ENCODE assay signal across 8 mouse cellular contexts in genomic region chr2:152330858-152331423, GRCm38 (mm10). TPM values are rescaled to one million over a fixed set of nuclear protein-coding genes. Genes with fewer than 3 reads are reported as not detected.
A peak's percentile ranks its signal among the peaks of the same experiment; 100 is the strongest.
DNase-seq lines count a peak whose midpoint lies in the region; ATAC-seq and TF ChIP-seq lines count a peak whose summit lies in the region.

No protein-coding gene starts in this region.

- 68% methylated on average over 7 of the region's 7 CpGs for WGBS in embryonic facial prominence, embryonic 10.5 days
- WGBS in hindbrain, postnatal 0 days: 74% methylated on average over 7 of the region's 7 CpGs
- WGBS in midbrain, embryonic 15.5 days: 68% methylated on average over 7 of the region's 7 CpGs

- TF ChIP-seq CTCF in layer of hippocampus, adult 2 months (conservative IDR thresholded peaks at IDR 0.05): no peak
- TF ChIP-seq CTCF in hindbrain, postnatal 0 days (IDR thresholded peaks at IDR 0.05; ENCODE audit: low read depth): no peak

- H3K4me3 ChIP-seq in layer of hippocampus, adult 2 months: peak overlapping the region; percentile 98
- H3K4me3 ChIP-seq in embryonic facial prominence, embryonic 10.5 days: peak overlapping the region; percentile 92
- H3K4me3 ChIP-seq in hindbrain, postnatal 0 days (ENCODE audit: low read length): peak overlapping the region; percentile 85
- peak overlapping the region; percentile 94 for H3K4me3 ChIP-seq in midbrain, embryonic 15.5 days

- no peak for DNase-seq in layer of hippocampus, adult 2 months (ENCODE audit: low spot score in 2 of 2)
- DNase-seq in layer of hippocampus, adult 18-20 months (ENCODE audit: low spot score in 2 of 2): no peak
- no peak for DNase-seq in embryonic facial prominence, embryonic 10.5 days (ENCODE audit: low spot score)
- no peak for DNase-seq in hindbrain, postnatal 0 days (ENCODE audit: low spot score)
- DNase-seq in layer of hippocampus, postnatal 14 days (ENCODE audit: low spot score in 2 of 2): no peak
- DNase-seq in lung, postnatal 25 days (ENCODE audit: low spot score): no peak

- H3K36me3 ChIP-seq in embryonic facial prominence, embryonic 10.5 days (replicated peaks): peaks cover 49% of the 10 kb centered on the region
- peaks cover 20% of the 10 kb centered on the region; the same call in 1 of the 2 replicates for H3K36me3 ChIP-seq in hindbrain, postnatal 0 days (ENCODE audit: insufficient read depth, low read length)
- H3K36me3 ChIP-seq in midbrain, embryonic 15.5 days (replicated peaks): peaks cover 7% of the 10 kb centered on the region; the same call in 1 of the 2 replicates

- no peak overlapping the region for H3K27ac ChIP-seq in layer of hippocampus, adult 2 months
- 0 out of 2 replicates have a peak overlapping the region, but pooled peaks have one; percentile 40 for H3K27ac ChIP-seq in embryonic facial prominence, embryonic 10.5 days (replicated peaks)
- no peak overlapping the region for H3K27ac ChIP-seq in hindbrain, postnatal 0 days
- H3K27ac ChIP-seq in midbrain, embryonic 15.5 days: no peak overlapping the region

- no peaks in the 10 kb centered on the region for H3K9me3 ChIP-seq in embryonic facial prominence, embryonic 10.5 days
- no peaks in the 10 kb centered on the region for H3K9me3 ChIP-seq in hindbrain, postnatal 0 days (ENCODE audit: low read length)
- no peaks in the 10 kb centered on the region for H3K9me3 ChIP-seq in midbrain, embryonic 15.5 days

- peaks cover 12% of the 10 kb centered on the region; the same call in 1 of the 2 replicates for H3K27me3 ChIP-seq in embryonic facial prominence, embryonic 10.5 days (replicated peaks; ENCODE audit: low read depth, poor library complexity, severe bottlenecking)
- no peaks in the 10 kb centered on the region for H3K27me3 ChIP-seq in hindbrain, postnatal 0 days (ENCODE audit: insufficient read depth, low read length)
- H3K27me3 ChIP-seq in midbrain, embryonic 15.5 days (replicated peaks): no peaks in the 10 kb centered on the region

- H3K4me2 ChIP-seq in hindbrain, postnatal 0 days (ENCODE audit: low read depth, low read length): peak overlapping the region; percentile 93
- peak overlapping the region; percentile 80 for H3K4me2 ChIP-seq in midbrain, embryonic 15.5 days

- ATAC-seq in hindbrain, postnatal 0 days: no peak
- ATAC-seq in midbrain, embryonic 15.5 days (replicated peaks): no peak
- no peak for ATAC-seq in cerebellum, adult (ENCODE audit: insufficient number of reproducible peaks, low FRiP score, low TSS enrichment)

- H3K4me1 ChIP-seq in embryonic facial prominence, embryonic 10.5 days: peaks cover 29% of the 10 kb centered on the region
- peaks cover 7% of the 10 kb centered on the region for H3K4me1 ChIP-seq in hindbrain, postnatal 0 days (ENCODE audit: insufficient read depth, low read length)
- peaks cover 27% of the 10 kb centered on the region for H3K4me1 ChIP-seq in midbrain, embryonic 15.5 days

- H3K9ac ChIP-seq in hindbrain, postnatal 0 days (replicated peaks; ENCODE audit: low read length): peak overlapping the region; percentile 91; the same call in 1 of the 2 replicates
- H3K9ac ChIP-seq in midbrain, embryonic 15.5 days: no peak overlapping the region

RNA-seq across cellular contexts. Expression of gene Rbck1, which starts 1.5 kb away (rescaled TPM):
- 100 to 1,000 TPM; 103 to 125 TPM for total RNA-seq in layer of hippocampus, adult 2 months (2021)
- 100 to 1,000 TPM; 100 to 110 TPM for total RNA-seq in layer of hippocampus, adult 18-20 months (2021)
- 96.2 and 98.1 TPM in 2 replicates for polyA plus RNA-seq in embryonic facial prominence, embryonic 10.5 days (2016; fragmentation: Nextera tagmentation; extraction: Ambion mirVana)
- total RNA-seq in hindbrain, postnatal 0 days (2014; rRNA removed): 119 and 135 TPM in 2 replicates
- 77.9 and 81.6 TPM in 2 replicates for polyA plus RNA-seq in hindbrain, postnatal 0 days (2015; fragmentation: Nextera tagmentation; extraction: Ambion mirVana)
- 117 and 120 TPM in 2 replicates for polyA plus RNA-seq in midbrain, embryonic 15.5 days (2015; fragmentation: Nextera tagmentation; extraction: Ambion mirVana)
- total RNA-seq in layer of hippocampus, postnatal 14 days (2021): 100 to 1,000 TPM in 1 of 2 experiments, 10 to 100 TPM in 1; 92.5 to 104 TPM

RNA-seq across cellular contexts. Expression of gene Trib3, which starts 12.9 kb away (rescaled TPM):
- under 1 TPM; 0.41 to 0.54 TPM for total RNA-seq in layer of hippocampus, adult 2 months (2021)
- under 1 TPM in 1 of 2 experiments, not detected in 1; 0.69 TPM for total RNA-seq in layer of hippocampus, adult 18-20 months (2021)
- 2.5 and 3.0 TPM in 2 replicates for polyA plus RNA-seq in embryonic facial prominence, embryonic 10.5 days (2016; fragmentation: Nextera tagmentation; extraction: Ambion mirVana)
- total RNA-seq in hindbrain, postnatal 0 days (2014; rRNA removed): 2.5 and 4.2 TPM in 2 replicates
- 2.7 and 3.4 TPM in 2 replicates for polyA plus RNA-seq in hindbrain, postnatal 0 days (2015; fragmentation: Nextera tagmentation; extraction: Ambion mirVana)
- 1.9 and 2.0 TPM in 2 replicates for polyA plus RNA-seq in midbrain, embryonic 15.5 days (2015; fragmentation: Nextera tagmentation; extraction: Ambion mirVana)
- under 1 TPM; 0.53 to 0.86 TPM for total RNA-seq in layer of hippocampus, postnatal 14 days (2021)

RNA-seq across cellular contexts. Expression of gene Tbc1d20, which starts 37.3 kb away (rescaled TPM):
- 10 to 100 TPM; 51.1 to 54.6 TPM for total RNA-seq in layer of hippocampus, adult 2 months (2021)
- 10 to 100 TPM; 50.8 to 54.8 TPM for total RNA-seq in layer of hippocampus, adult 18-20 months (2021)
- polyA plus RNA-seq in embryonic facial prominence, embryonic 10.5 days (2016; fragmentation: Nextera tagmentation; extraction: Ambion mirVana): 30.8 and 32.0 TPM in 2 replicates
- 44.5 and 48.8 TPM in 2 replicates for total RNA-seq in hindbrain, postnatal 0 days (2014; rRNA removed)
- polyA plus RNA-seq in hindbrain, postnatal 0 days (2015; fragmentation: Nextera tagmentation; extraction: Ambion mirVana): 27.5 and 27.7 TPM in 2 replicates
- polyA plus RNA-seq in midbrain, embryonic 15.5 days (2015; fragmentation: Nextera tagmentation; extraction: Ambion mirVana): 37.1 and 38.3 TPM in 2 replicates
- 10 to 100 TPM; 49.8 to 57.8 TPM for total RNA-seq in layer of hippocampus, postnatal 14 days (2021)

RNA-seq across cellular contexts. Expression of gene Nrsn2, which starts 45.5 kb away (rescaled TPM):
- total RNA-seq in layer of hippocampus, adult 2 months (2021): 10 to 100 TPM; 66.3 to 83.0 TPM
- total RNA-seq in layer of hippocampus, adult 18-20 months (2021): 100 to 1,000 TPM in 1 of 2 experiments, 10 to 100 TPM in 1; 95.7 to 106 TPM
- 0.87 and 2.5 TPM in 2 replicates for polyA plus RNA-seq in embryonic facial prominence, embryonic 10.5 days (2016; fragmentation: Nextera tagmentation; extraction: Ambion mirVana)
- total RNA-seq in hindbrain, postnatal 0 days (2014; rRNA removed): 64.5 and 72.2 TPM in 2 replicates
- polyA plus RNA-seq in hindbrain, postnatal 0 days (2015; fragmentation: Nextera tagmentation; extraction: Ambion mirVana): 83.8 and 91.3 TPM in 2 replicates
- 49.4 and 51.0 TPM in 2 replicates for polyA plus RNA-seq in midbrain, embryonic 15.5 days (2015; fragmentation: Nextera tagmentation; extraction: Ambion mirVana)
- total RNA-seq in layer of hippocampus, postnatal 14 days (2021): 10 to 100 TPM; 33.0 to 39.6 TPM
